Mouse (Mus musculus) gastrocnemius, postnatal 25 days (tissue): ENCODE data around the gene Flot1. TPM values are rescaled to one million over a fixed set of nuclear protein-coding genes. Genes with fewer than 3 reads are reported as not detected.
"Not testable (repeated sequence)": the region's sequence is repeated elsewhere in the genome, so short reads cannot be mapped to it uniquely, and the experiment has no call there.

Experiments
- DNase-seq: peaks from one replicate; pipeline ENCODE4 v3.0.0; 2022
- total RNA-seq, 2 experiments: library from RNA; stranded (reverse); gene quantifications; 1 replicate in 1 of 2; 2 replicates in 1 of 2; pipeline ENCODE4 v1.2.3; 2021

Flot1 gene
- total RNA-seq, 2 experiments from 2014 or later = 41.0 to 46.3 TPM

DNA sequence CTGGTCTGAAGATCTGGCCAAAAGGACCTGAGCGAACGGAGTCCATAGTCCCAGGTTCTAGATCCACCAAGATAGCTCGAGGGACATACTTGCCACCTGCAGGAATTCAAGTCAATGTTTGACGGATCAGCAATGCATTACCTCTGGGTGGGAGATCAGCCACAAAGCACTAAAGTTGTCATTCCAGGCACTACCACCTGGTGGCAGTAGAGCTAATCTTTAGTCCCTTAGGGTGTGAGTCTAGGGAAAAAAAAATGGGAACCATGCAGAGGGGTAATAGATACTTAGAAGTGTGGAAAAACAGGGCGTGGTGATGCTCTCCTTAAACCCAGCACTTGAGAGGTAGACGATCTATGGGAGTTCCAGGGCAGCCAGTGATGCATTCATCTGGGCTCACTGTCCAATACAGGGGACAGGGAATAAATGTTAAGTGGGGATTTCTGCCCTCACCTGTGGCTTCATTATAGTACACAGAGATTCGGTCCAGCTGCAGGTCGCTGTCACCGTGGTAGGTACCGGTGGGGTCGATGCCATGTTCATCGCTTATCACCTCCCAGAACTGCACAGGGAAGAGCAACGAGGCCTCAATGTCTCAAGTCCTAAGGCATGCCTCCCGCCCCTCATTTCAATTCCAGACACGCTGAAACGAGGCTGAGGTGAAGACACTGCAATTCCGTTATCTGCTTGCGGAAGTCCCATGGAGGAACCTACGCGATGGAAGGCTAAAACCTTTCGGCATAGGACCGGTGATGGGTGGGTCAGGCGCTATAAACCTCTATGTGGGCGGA, 13.3 kb downstream of the Flot1 start:
- peak; percentile 68 for DNase-seq

GRCm38 (mm10) chr17:35836991-35837422, 14.0 kb downstream of the Flot1 start:
- DNase-seq = peak; percentile 88

- DNase-seq = no peak
Measured at GRCm38 (mm10) chr17:35837487-35837886, 14.5 kb downstream of the Flot1 start.

- DNase-seq = peak; percentile 97
Measured at GRCm38 (mm10) chr17:35838122-35838544, 15.1 kb downstream of the Flot1 start, which contains the start of gene Tubb5. Tubb5 (minus strand) TSS chr17:35838306.

GRCm38 (mm10) chr17:35838570-35838969, 15.5 kb downstream of the Flot1 start:
- DNase-seq = no peak

DNA sequence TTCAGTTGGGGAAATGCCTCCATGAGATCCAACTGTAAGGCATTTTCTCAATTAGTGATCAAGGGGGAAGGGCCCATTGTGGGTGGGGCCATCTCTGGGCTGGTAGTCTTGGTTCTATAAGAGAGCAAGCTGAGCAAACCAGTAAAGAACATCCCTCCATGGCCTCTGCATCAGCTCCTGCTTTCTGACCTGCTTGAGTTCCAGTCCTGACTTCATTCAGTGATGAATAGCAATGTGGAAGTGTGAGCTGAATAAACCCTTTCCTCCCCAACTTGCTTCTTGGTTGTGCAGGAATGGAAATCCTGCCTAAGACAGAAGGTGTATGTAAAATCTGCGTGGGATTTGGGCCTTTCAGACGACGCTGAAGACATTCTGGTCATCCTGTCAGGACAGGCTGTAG, 16.0 kb downstream of the Flot1 start:
- DNase-seq = not testable (repeated sequence)

DNA sequence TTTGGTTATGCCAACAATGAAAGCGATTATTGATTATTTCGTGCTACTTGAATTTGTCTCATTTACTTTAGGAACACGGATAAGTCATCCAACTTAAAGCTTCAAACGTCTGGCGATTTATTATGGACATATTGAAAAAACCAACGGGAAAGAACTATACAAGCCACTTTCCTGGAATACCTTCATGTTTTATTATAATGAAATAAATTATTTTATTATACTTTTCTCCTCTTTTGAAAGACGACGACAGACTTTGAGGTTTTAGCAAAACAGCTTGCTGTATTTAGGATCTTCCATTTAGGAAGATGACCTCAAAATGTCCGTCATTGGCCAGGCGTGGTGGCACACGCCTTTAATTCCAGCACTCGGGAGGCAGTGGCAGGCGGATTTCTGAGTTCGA, 17.5 kb downstream of the Flot1 start:
- no peak for DNase-seq

DNA sequence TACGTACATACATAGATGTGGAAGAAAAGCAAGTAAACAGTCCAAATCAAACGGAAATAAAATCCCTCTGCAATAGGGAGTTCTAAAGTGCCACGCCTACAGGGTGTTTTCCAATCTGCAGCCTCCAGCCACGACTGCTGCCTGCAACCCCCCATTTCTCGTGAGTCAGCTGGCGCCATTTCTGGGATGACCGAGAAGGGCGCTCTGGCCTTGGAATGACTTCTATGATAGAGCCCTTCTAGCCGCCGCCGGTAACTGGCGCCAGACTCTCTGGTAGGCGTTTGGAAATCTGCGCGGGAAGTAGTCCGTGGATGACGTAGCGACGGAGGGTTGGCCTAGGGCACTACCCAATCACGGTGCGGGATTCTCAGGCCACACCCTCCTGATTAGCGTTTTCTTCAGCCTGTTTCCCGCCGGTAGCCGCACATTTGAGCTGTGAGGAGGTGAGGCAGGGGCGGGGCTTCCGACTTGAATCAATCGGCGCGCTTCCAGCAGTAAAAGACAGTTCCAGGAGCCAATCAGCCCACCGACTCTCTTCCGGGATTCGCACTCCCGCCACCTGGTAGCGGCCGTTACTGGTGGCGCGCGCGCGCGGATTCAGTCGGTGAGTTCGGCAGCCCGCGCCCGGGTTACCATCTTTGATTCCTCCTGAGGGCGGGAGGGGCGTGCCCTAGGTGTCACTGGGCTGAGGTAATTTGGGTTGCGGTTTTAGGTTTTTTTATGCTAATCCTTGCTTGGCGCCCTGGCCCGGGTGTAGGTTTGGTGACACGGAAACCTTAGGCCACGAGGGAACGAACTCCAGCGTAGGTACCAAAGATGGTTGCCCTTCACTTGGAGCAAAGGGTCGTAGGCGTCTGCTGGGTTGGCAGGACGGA, 18.3 kb downstream of the Flot1 start, which contains the start of gene Mdc1:
Gene Mdc1, plus strand, starts transcription at position 440 of the 875 bp plus-strand sequence.
- peak; percentile 99 for DNase-seq

DNA sequence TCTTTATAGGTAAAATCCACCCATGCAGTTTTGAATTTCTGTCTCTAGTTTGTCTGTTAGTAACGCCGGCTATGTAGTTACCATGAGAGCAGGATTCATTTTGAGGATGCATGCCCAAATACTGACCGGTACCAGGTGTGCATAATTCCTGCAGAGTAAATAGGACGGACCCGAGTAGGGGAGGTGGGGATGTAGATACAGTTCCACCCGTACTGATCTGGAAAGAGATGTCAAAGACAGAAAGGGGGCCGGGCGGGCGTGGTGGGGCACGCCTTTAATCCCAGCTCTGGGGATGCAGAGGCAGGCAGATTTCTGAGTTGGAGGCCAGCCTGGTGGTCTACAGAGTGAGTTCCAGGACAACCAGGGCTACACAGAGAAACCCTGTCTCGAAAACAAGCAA, 19.0 kb downstream of the Flot1 start:
- DNase-seq = no peak

DNA sequence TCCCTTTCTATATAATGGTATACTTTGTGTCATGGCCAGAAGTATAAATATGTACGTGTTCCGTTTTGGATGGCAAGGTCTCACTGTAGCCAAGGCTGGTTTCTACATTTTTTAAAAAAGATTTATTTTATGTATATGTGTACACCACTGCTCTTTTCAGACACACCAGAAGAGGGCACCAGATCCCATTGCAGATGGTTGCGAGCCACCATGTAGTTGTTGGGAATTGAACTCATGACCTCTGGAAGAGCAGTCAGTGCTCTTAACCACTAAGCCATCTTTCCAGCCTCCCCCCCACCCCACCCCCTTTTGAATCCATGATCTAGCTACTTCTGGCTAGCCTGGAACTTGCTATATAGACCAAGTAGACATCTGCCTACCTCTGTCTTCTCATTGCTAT, 20.5 kb downstream of the Flot1 start:
- DNase-seq = no peak

DNA sequence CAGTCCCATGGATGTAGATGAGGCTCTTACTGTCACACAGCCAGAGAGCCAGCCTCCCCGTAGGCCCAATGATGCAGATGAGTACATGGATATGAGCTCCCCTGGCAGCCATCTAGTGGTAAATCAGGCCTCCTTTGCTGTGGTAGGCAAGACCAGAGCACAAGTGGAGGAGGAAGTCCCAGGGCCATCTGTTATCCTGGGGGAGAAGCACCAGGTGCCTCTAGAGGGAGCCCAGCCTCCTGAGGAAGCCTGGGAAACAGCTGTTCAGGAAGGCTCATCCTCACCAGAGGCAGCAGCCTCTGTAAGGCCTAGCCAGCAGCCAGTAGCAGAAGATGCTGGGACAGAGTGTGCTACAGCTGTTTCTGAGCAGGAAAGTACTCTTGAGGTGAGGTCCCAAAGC, 25.1 kb downstream of the Flot1 start:
- DNase-seq = no peak

GRCm38 (mm10) chr17:35850974-35851373, 27.9 kb downstream of the Flot1 start:
- DNase-seq = no peak

GRCm38 (mm10) chr17:35859371-35859770, 36.3 kb downstream of the Flot1 start:
- DNase-seq = no peak

- no peak for DNase-seq
Measured at GRCm38 (mm10) chr17:35859835-35860234, 36.8 kb downstream of the Flot1 start.

DNA sequence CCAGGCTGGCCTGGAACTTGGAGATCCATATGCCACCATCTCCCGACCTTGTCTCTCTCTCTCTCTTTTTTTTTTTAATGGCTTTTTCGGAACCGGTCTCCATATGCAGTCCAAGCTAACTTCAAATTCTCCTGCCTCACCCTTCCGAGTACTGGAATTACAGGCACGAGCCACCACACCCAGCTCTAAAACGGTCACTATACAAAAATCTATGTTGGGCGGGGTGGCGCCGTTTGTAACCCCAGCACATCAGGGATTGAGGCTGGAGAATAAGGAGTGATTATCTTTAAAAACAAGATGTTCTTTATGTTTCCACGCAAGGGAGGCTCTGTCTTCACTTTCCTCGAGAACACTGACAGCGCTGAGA, 37.8 kb downstream of the Flot1 start:
- DNase-seq = no peak

- DNase-seq = peak; percentile 88
Measured at GRCm38 (mm10) chr17:35861198-35861857, 38.3 kb downstream of the Flot1 start, which contains the start of gene Nrm. Nrm (plus strand) TSS chr17:35861318.

DNA sequence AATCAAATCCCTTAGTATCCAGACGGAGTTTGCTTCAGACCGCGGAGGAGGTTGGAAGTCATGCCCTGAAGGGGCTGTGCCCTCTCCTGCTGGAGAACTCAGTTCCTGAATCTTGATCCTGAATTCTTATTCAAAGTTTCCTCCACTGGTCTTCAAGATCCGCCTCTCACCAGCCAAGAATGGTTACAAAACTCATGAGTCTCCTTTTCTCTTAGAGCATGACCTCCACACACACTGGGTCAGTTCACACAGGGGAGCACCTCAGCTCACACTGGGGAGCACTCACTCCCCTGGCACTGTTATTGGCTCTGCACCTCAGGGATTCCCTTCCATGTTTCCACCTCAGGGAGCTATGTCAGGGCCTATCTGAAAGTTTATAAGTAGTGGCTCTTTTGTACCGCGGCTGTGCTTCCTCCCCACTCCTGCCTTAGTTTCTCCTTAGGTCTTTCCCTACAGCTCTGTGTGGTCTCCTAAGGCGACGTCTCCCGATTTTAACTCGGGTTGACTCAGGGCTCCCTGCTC, 41.9 kb downstream of the Flot1 start:
- DNase-seq = no peak

DNA sequence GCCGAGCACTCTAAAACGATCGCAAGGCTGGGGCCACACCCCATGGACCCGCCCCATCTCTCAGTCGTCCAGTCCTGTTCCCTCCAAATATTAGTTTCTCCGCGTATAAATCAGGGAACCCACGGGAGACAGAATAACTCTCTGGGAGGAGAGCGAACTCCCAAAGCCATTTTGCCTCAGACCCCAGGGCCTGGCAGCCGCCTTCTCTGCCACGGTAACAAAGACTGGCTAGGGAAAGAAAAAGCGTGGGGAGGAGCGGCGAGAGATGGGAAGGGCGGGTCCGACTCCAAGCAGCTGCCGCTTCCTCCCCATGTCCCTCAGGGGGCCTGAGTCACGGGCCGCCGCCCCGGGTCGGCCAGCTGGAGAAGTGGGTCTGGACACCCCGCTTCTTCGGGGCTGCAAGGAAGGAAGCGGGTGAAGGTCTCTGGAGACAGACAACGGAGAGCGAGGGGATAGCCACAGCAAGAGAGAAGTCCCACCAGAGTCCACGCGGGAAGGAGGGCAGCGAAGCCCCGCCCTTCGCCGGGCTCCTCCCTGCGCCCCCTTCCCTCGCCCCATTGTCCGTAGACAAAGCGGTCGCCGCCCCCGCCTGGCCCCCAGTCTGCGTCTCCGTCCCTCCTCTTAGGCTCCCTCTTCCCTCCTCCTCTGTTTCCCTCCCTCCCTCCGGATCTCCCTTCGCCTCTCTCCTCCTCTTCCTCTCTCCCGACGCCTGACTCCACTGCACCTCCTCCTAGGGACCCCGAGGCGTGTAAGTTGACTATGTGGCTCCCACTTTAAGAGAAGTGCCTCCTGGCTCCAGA, 42.7 kb downstream of the Flot1 start, which contains the start of gene Ppp1r18:
Gene Ppp1r18, plus strand, starts transcription at position 113 of the 800 bp plus-strand sequence.
- DNase-seq = peak; percentile 84

GRCm38 (mm10) chr17:35866281-35866831, 43.3 kb downstream of the Flot1 start:
- peak; percentile 83 for DNase-seq
